Mouse (Mus musculus) heart, embryonic 10.5 days (tissue): ENCODE results near the gene Htra3. TPM values are rescaled to one million over a fixed set of nuclear protein-coding genes. Genes with fewer than 3 reads are reported as not detected.

Source experiments
- DNase-seq: peaks from one replicate; pipeline ENCODE4 v3.0.0-alpha.2; 2017; ENCODE audit warnings: low spot score
- H3K27ac ChIP-seq: fragments of 300-500 bp; sonication (generic); 2 replicates; pipeline ENCODE4 v1.5.1; 2016; ENCODE audit warnings: mild to moderate bottlenecking
- H3K27me3 ChIP-seq: fragments of 300-500 bp; sonication (generic); 2 replicates; pipeline ENCODE4 v1.6.1; 2016; ENCODE audit warnings: mild to moderate bottlenecking; ENCODE audit not compliant: poor library complexity, insufficient read depth, severe bottlenecking
- H3K36me3 ChIP-seq: fragments of 300-500 bp; sonication (generic); 2 replicates; pipeline ENCODE4 v1.6.1; 2016; ENCODE audit warnings: mild to moderate bottlenecking, moderate library complexity
- H3K4me1 ChIP-seq: fragments of 300-500 bp; sonication (generic); 2 replicates; pipeline ENCODE4 v1.6.1; 2016; ENCODE audit warnings: mild to moderate bottlenecking
- H3K4me3 ChIP-seq: fragments of 300-500 bp; sonication (generic); 2 replicates; pipeline ENCODE4 v1.5.1; 2016; ENCODE audit warnings: mild to moderate bottlenecking, moderate library complexity
- H3K9me3 ChIP-seq: fragments of 300-500 bp; sonication (generic); 2 replicates; pipeline ENCODE4 v1.6.1; 2016; ENCODE audit warnings: mild to moderate bottlenecking, moderate library complexity
- WGBS: fragments of 180-500 bp; shearing (Covaris S2); methylation state at CpG from one replicate; pipeline ENCODE4 v1.1.7; 2016; 5-methylcytosine and 5-hydroxymethylcytosine counted together
- polyA plus RNA-seq: library from polyadenylated mRNA; unstranded; fragments of >200 nt; fragmentation: Nextera tagmentation; extraction: Ambion mirVana; gene quantifications from 2 replicates; pipeline ENCODE4 v1.2.1, GENCODE M21; 2016

Gene Htra3
- polyA plus RNA-seq, result 4.6 and 7.2 TPM in 2 replicates

- no peaks in the 10 kb centered on the region for H3K9me3 ChIP-seq
- 9% methylated on average over 42 of the region's 42 CpGs for WGBS
- H3K4me3 ChIP-seq, result peak within 1 kb of the TSS; percentile 64
- H3K27ac ChIP-seq, result peak within 1 kb of the TSS; percentile 84
- H3K4me1 ChIP-seq, result peaks cover 20% of the 10 kb centered on the region
- H3K27me3 ChIP-seq, result peaks cover 68% of the 10 kb centered on the region
- DNase-seq, result no peak
- H3K36me3 ChIP-seq, result no peaks in the 10 kb centered on the region
Measured at GRCm38 (mm10) chr5:35679256-35680155, at the start of gene Htra3. TSS of gene Htra3 (minus strand) at chr5:35679782.

- WGBS, result 42% methylated on average over 11 of the region's 11 CpGs
- peak overlapping the region; percentile 85 for H3K27ac ChIP-seq
- no peaks in the 10 kb centered on the region for H3K36me3 ChIP-seq
- H3K9me3 ChIP-seq, result no peaks in the 10 kb centered on the region
- H3K4me3 ChIP-seq, result peak overlapping the region; percentile 42
- peak; percentile 86 for DNase-seq
- peaks cover 4% of the 10 kb centered on the region; the same call in 1 of the 2 replicates for H3K27me3 ChIP-seq
- H3K4me1 ChIP-seq, result peaks cover 30% of the 10 kb centered on the region
Measured at GRCm38 (mm10) chr5:35728957-35729460, 49.4 kb upstream of the Htra3 start.

- Histone ChIP-seq H3K4me3 (peak overlapping the region; percentile 42), H3K27me3 (peaks cover 4% of the 10 kb centered on the region; the same call in 1 of the 2 replicates), H3K27ac (peak overlapping the region; percentile 85), H3K4me1 (peaks cover 30% of the 10 kb centered on the region), H3K36me3 (0 out of 2 replicates have a peak, but pooled peaks cover 3% of the 10 kb centered on the region), H3K9me3 (no peaks in the 10 kb centered on the region)
- DNase-seq, result no peak
- WGBS, result 75% methylated on average over 12 of the region's 12 CpGs
Measured at GRCm38 (mm10) chr5:35728344-35728956, 48.9 kb upstream of the Htra3 start.

GRCm38 (mm10) chr5:35727447-35727846 lies 47.9 kb upstream of the Htra3 start:
- no peak overlapping the region for H3K27ac ChIP-seq
- DNase-seq, result no peak
- peaks cover 4% of the 10 kb centered on the region; the same call in 1 of the 2 replicates for H3K27me3 ChIP-seq
- 0 out of 2 replicates have a peak overlapping the region, but pooled peaks have one; percentile 42 for H3K4me3 ChIP-seq
- H3K4me1 ChIP-seq, result peaks cover 39% of the 10 kb centered on the region
- WGBS, result 89% methylated on average over 5 of the region's 5 CpGs
- 0 out of 2 replicates have a peak, but pooled peaks cover 3% of the 10 kb centered on the region for H3K36me3 ChIP-seq
- no peaks in the 10 kb centered on the region for H3K9me3 ChIP-seq

- H3K27me3 ChIP-seq, result peaks cover 4% of the 10 kb centered on the region; the same call in 1 of the 2 replicates
- H3K9me3 ChIP-seq, result no peaks in the 10 kb centered on the region
- peaks cover 10% of the 10 kb centered on the region; the same call in 1 of the 2 replicates for H3K36me3 ChIP-seq
- no peak overlapping the region for H3K4me3 ChIP-seq
- no peak overlapping the region for H3K27ac ChIP-seq
- 73% methylated on average over 3 of the region's 3 CpGs for WGBS
- DNase-seq, result no peak
- peaks cover 44% of the 10 kb centered on the region for H3K4me1 ChIP-seq
Measured at GRCm38 (mm10) chr5:35725840-35726239, 46.3 kb upstream of the Htra3 start.

GRCm38 (mm10) chr5:35723900-35724299 lies 44.3 kb upstream of the Htra3 start:
- no peak for DNase-seq
- H3K4me1 ChIP-seq, result peaks cover 51% of the 10 kb centered on the region
- H3K36me3 ChIP-seq, result peaks cover 10% of the 10 kb centered on the region; the same call in 1 of the 2 replicates
- H3K4me3 ChIP-seq, result no peak overlapping the region
- H3K9me3 ChIP-seq, result no peaks in the 10 kb centered on the region
- 69% methylated on average over 5 of the region's 5 CpGs for WGBS
- H3K27me3 ChIP-seq, result peaks cover 4% of the 10 kb centered on the region; the same call in 1 of the 2 replicates
- H3K27ac ChIP-seq, result peak overlapping the region; percentile 73; the same call in 1 of the 2 replicates

- 28% methylated on average over 2 of the region's 2 CpGs for WGBS
- H3K27ac ChIP-seq, result peak overlapping the region; percentile 73
Measured at GRCm38 (mm10) chr5:35722654-35723053, 43.1 kb upstream of the Htra3 start.

GRCm38 (mm10) chr5:35721933-35722332 lies 42.4 kb upstream of the Htra3 start:
- no peak for DNase-seq
- H3K4me1 ChIP-seq, result peaks cover 46% of the 10 kb centered on the region
- no peak overlapping the region for H3K27ac ChIP-seq
- H3K36me3 ChIP-seq, result peaks cover 10% of the 10 kb centered on the region; the same call in 1 of the 2 replicates
- peaks cover 4% of the 10 kb centered on the region; the same call in 1 of the 2 replicates for H3K27me3 ChIP-seq
- 88% methylated on average over 2 of the region's 2 CpGs for WGBS
- H3K4me3 ChIP-seq, result no peak overlapping the region
- H3K9me3 ChIP-seq, result no peaks in the 10 kb centered on the region

More at GRCm38 (mm10) chr5:35722654-35723053, 43.1 kb upstream of the Htra3 start:
- H3K4me1 ChIP-seq, result peaks cover 46% of the 10 kb centered on the region
- peak; percentile 82 for DNase-seq
- no peak overlapping the region for H3K4me3 ChIP-seq
- peaks cover 4% of the 10 kb centered on the region; the same call in 1 of the 2 replicates for H3K27me3 ChIP-seq
- no peaks in the 10 kb centered on the region for H3K9me3 ChIP-seq
- peaks cover 10% of the 10 kb centered on the region; the same call in 1 of the 2 replicates for H3K36me3 ChIP-seq

- no peak for DNase-seq
- Histone ChIP-seq H3K4me1 (peaks cover 41% of the 10 kb centered on the region), H3K27me3 (peaks cover 13% of the 10 kb centered on the region; the same call in 1 of the 2 replicates), H3K9me3 (no peaks in the 10 kb centered on the region), H3K27ac (no peak overlapping the region), H3K36me3 (peaks cover 20% of the 10 kb centered on the region; the same call in 1 of the 2 replicates), H3K4me3 (no peak overlapping the region)
- 96% methylated on average over 1 of the region's 1 CpGs for WGBS
Measured at GRCm38 (mm10) chr5:35719880-35720279, 40.3 kb upstream of the Htra3 start.

- peaks cover 17% of the 10 kb centered on the region; the same call in 1 of the 2 replicates for H3K27me3 ChIP-seq
- no peaks in the 10 kb centered on the region for H3K9me3 ChIP-seq
- peaks cover 20% of the 10 kb centered on the region; the same call in 1 of the 2 replicates for H3K36me3 ChIP-seq
- DNase-seq, result no peak
- H3K27ac ChIP-seq, result no peak overlapping the region
- H3K4me3 ChIP-seq, result no peak overlapping the region
- peaks cover 41% of the 10 kb centered on the region for H3K4me1 ChIP-seq
Measured at GRCm38 (mm10) chr5:35719343-35719742, 39.8 kb upstream of the Htra3 start.

GRCm38 (mm10) chr5:35718817-35719216 lies 39.2 kb upstream of the Htra3 start:
- Histone ChIP-seq H3K36me3 (peaks cover 19% of the 10 kb centered on the region; the same call in 1 of the 2 replicates), H3K4me1 (peaks cover 39% of the 10 kb centered on the region), H3K4me3 (no peak overlapping the region), H3K27me3 (peaks cover 21% of the 10 kb centered on the region; the same call in 1 of the 2 replicates), H3K9me3 (no peaks in the 10 kb centered on the region), H3K27ac (no peak overlapping the region)
- WGBS, result 66% methylated on average over 11 of the region's 11 CpGs
- no peak for DNase-seq

GRCm38 (mm10) chr5:35717946-35718345 lies 38.4 kb upstream of the Htra3 start:
- peaks cover 20% of the 10 kb centered on the region; the same call in 1 of the 2 replicates for H3K36me3 ChIP-seq
- peaks cover 33% of the 10 kb centered on the region for H3K4me1 ChIP-seq
- H3K27me3 ChIP-seq, result peaks cover 25% of the 10 kb centered on the region; the same call in 1 of the 2 replicates
- no peak overlapping the region for H3K27ac ChIP-seq
- 58% methylated on average over 4 of the region's 4 CpGs for WGBS
- H3K9me3 ChIP-seq, result no peaks in the 10 kb centered on the region
- no peak overlapping the region for H3K4me3 ChIP-seq
- DNase-seq, result no peak
